Mouse (Mus musculus) lung, embryonic 14.5 days (tissue): ENCODE data around the gene Plpp2. TPM values are rescaled to one million over a fixed set of nuclear protein-coding genes. Genes with fewer than 3 reads are reported as not detected.

ENCODE experiments used
- ATAC-seq: fragments of 200-750 bp; cut with Nextera tagmentation; 2 replicates; pipeline ENCODE4 v1.8.0; 2017; ENCODE audit warnings: mild to moderate bottlenecking, moderate TSS enrichment, moderate library complexity; ENCODE audit not compliant: insufficient read depth
- DNase-seq: peaks from one replicate; pipeline ENCODE4 v3.0.0-alpha.2; 2015
- H3K27ac ChIP-seq: fragments of 300-500 bp; sonication (generic); 2 replicates; pipeline ENCODE4 v1.5.1; 2014; ENCODE audit warnings: low read depth, mild to moderate bottlenecking, moderate library complexity
- H3K27me3 ChIP-seq: fragments of 300-500 bp; sonication (generic); 2 replicates; pipeline ENCODE4 v1.6.1; 2014; ENCODE audit warnings: low read length, control low read depth; ENCODE audit not compliant: insufficient read depth
- H3K36me3 ChIP-seq: fragments of 300-500 bp; sonication (generic); 2 replicates; pipeline ENCODE4 v1.6.1; 2014; ENCODE audit warnings: control low read depth; ENCODE audit not compliant: insufficient read depth
- H3K4me1 ChIP-seq: fragments of 300-500 bp; sonication (generic); 2 replicates; pipeline ENCODE4 v1.6.1; 2014; ENCODE audit warnings: antibody characterized with exemption, control low read depth; ENCODE audit not compliant: insufficient read depth
- H3K4me2 ChIP-seq: fragments of 300-500 bp; sonication (generic); 2 replicates; pipeline ENCODE4 v1.6.1; 2014; ENCODE audit warnings: mild to moderate bottlenecking
- H3K4me3 ChIP-seq: fragments of 300-500 bp; sonication (generic); 2 replicates; pipeline ENCODE4 v1.5.1; 2014; ENCODE audit warnings: low read depth, low read length
- H3K9ac ChIP-seq: fragments of 300-500 bp; sonication (generic); 2 replicates; pipeline ENCODE4 v1.6.1; 2014
- H3K9me3 ChIP-seq: fragments of 300-500 bp; sonication (generic); 2 replicates; pipeline ENCODE4 v1.6.1; 2016; ENCODE audit warnings: low read depth, low read length, control low read depth
- CTCF ChIP-seq: IDR thresholded peaks from 2 replicates; pipeline ENCODE4 v1.5.1; 2016; ENCODE audit warnings: antibody characterized with exemption, low read depth
- WGBS: fragments of 180-500 bp; shearing (Covaris S2); extraction: QIAGEN DNeasy Blood & Tissue Kit; methylation state at CpG from one replicate; pipeline ENCODE4 v1.1.7; 2014; 5-methylcytosine and 5-hydroxymethylcytosine counted together
- polyA plus RNA-seq: library from polyadenylated mRNA; unstranded; fragments of >200 nt; fragmentation: Nextera tagmentation; extraction: Ambion mirVana; gene quantifications from 2 replicates; pipeline ENCODE4 v1.2.1, GENCODE M21; 2014

Plpp2 gene
- polyA plus RNA-seq, 1 experiment from 2014 or later: 34.9 TPM

DNA sequence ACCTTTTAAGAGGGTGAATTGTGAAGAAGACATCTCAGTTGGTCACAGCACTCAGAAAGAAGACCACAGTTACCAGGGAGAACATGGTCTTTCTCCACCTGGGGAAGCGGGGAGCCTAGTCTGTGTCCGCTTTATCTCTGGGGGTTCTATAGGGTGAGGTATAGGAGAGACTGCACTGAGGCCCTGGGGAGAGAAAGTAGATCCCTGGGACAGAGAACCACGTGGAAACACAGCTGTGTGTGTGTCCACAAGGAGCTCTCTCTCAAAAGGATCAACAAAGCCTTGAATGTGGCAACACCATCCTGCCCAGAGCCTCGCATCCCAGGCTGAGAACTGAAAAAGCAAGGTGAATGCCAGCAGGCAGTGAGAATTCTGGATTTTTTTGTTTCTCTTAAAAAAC lies 43.8 kb upstream of the Plpp2 start:
- 64% methylated on average over 4 of the region's 4 CpGs for WGBS
- Histone ChIP-seq H3K36me3 (no peaks in the 10 kb centered on the region), H3K4me2 (no peak overlapping the region), H3K27ac (no peak overlapping the region), H3K4me3 (no peak overlapping the region), H3K9me3 (no peaks in the 10 kb centered on the region), H3K4me1 (no peaks in the 10 kb centered on the region), H3K9ac (no peak overlapping the region), H3K27me3 (no peaks in the 10 kb centered on the region)
- no peak for DNase-seq
- no peak for ATAC-seq
- TF ChIP-seq CTCF: no peak

DNA sequence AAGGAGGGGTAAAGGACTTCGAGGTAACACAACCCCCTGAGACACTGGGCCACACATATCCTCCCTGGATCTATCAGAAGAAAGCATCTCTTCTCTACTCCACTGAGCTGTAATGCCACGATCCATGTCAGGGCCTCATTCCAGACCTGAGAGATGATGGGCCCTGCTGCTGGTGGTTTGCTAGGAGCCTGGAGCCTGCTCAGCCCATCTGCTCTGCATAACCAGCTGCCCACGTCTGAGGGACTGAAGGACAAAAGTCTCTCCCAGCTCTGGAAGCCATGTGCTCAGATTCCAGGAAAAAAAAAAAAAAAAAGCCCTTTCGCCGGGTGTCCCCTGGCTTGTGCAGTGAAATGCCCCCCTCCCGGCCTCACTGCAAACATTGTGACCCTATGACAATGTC lies 42.2 kb upstream of the Plpp2 start:
- 69% methylated on average over 6 of the region's 6 CpGs for WGBS
- DNase-seq: no peak
- H3K36me3 ChIP-seq: no peaks in the 10 kb centered on the region
- no peak for TF ChIP-seq CTCF
- no peaks in the 10 kb centered on the region for H3K4me1 ChIP-seq
- ATAC-seq: no peak
- H3K4me3 ChIP-seq: no peak overlapping the region
- no peaks in the 10 kb centered on the region for H3K27me3 ChIP-seq
- no peak overlapping the region for H3K27ac ChIP-seq
- H3K9me3 ChIP-seq: no peaks in the 10 kb centered on the region
- no peak overlapping the region for H3K4me2 ChIP-seq
- no peak overlapping the region for H3K9ac ChIP-seq

DNA sequence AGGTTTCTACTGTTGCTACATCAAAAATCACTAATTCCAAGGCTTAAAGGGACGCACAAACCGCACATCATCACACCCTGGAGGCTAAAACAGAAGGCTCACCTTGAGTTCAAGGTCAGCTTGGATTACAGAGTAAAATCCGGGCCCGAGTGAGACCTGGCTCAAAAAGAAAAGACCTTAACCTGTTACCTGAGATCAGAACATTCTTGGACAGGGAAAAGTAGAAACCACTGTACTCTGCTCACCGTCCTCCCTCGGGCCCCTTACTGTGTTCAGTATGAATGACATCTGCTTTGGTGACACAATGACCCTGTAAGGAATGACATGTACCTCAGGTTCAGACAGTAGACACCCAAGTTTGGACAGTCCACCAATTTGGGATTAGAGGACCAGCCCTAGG lies 41.2 kb upstream of the Plpp2 start:
- no peak overlapping the region for H3K4me2 ChIP-seq
- no peak overlapping the region for H3K9ac ChIP-seq
- H3K4me1 ChIP-seq: no peaks in the 10 kb centered on the region
- H3K36me3 ChIP-seq: no peaks in the 10 kb centered on the region
- ATAC-seq (no peak), DNase-seq (no peak)
- WGBS: 82% methylated on average over 6 of the region's 6 CpGs
- TF ChIP-seq CTCF: no peak
- no peak overlapping the region for H3K4me3 ChIP-seq
- no peak overlapping the region for H3K27ac ChIP-seq
- no peaks in the 10 kb centered on the region for H3K27me3 ChIP-seq
- H3K9me3 ChIP-seq: no peaks in the 10 kb centered on the region

DNA sequence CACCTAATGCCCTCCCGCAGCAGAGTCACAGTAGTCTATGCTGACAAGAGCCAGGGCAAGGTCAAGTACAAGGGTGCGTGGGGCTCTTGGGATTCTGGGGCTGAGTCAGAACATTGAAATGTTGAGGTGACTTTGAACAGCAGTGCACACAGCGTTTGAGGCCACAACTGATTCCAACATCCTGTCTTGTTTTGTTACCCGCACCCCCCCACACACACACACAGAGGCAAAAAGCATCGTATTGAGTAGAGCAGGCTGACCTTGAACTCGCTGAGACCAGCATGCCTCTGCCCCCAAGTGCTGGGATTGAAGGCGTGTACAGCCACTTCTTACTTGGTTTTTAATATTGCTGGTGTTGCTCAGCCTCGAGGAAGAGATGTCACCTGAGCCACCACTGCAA lies 40.8 kb upstream of the Plpp2 start:
- no peaks in the 10 kb centered on the region for H3K9me3 ChIP-seq
- H3K4me2 ChIP-seq: no peak overlapping the region
- H3K4me1 ChIP-seq: no peaks in the 10 kb centered on the region
- WGBS: 76% methylated on average over 8 of the region's 8 CpGs
- H3K27ac ChIP-seq: no peak overlapping the region
- ATAC-seq (no peak), DNase-seq (no peak)
- H3K27me3 ChIP-seq: no peaks in the 10 kb centered on the region
- no peak overlapping the region for H3K9ac ChIP-seq
- no peaks in the 10 kb centered on the region for H3K36me3 ChIP-seq
- H3K4me3 ChIP-seq: no peak overlapping the region
- no peak for TF ChIP-seq CTCF

DNA sequence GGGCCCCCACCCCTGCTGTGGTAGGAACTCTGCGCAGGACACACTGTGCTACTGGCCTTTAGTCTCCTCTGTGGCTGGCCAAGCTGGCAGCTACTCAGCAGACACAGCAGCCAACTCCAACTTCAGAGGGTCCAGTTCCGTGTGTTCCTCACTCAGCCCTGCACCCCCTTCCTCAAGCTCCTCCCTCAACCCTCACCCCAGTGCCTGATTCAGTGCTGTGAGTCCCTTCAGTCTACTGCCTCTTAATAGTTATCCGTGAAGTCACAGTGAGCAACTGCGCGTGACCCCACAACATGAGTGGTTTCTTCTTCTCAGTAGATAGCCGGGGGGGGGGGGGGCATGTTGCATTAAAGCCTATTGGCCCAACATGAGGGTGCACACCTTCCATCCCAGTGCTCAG lies 40.0 kb upstream of the Plpp2 start:
- Histone ChIP-seq H3K36me3 (no peaks in the 10 kb centered on the region), H3K27me3 (no peaks in the 10 kb centered on the region), H3K4me1 (no peaks in the 10 kb centered on the region), H3K9me3 (no peaks in the 10 kb centered on the region), H3K4me3 (no peak overlapping the region), H3K4me2 (no peak overlapping the region), H3K9ac (no peak overlapping the region), H3K27ac (no peak overlapping the region)
- DNase-seq: no peak
- no peak for TF ChIP-seq CTCF
- ATAC-seq: no peak
- WGBS: 79% methylated on average over 6 of the region's 6 CpGs

DNA sequence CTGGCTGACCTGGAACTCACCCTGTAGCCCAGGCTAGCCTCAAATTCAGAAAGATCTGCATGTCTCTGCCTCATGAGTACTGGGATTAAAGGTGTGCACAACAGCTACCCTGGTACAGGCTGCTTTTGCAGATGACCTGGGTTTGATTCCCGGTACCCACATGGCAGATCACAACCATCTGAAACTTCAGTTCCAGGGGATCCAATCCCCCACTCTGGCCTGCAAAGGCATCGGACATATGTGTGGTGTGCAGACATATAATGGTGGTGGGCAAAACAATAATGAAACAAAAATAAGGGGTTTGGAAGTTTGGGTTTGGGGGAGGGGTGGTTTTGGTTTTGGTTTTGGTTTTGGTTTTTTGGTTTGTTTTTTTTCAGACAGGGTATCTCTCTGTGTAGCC lies 37.7 kb upstream of the Plpp2 start:
- ATAC-seq (no peak), DNase-seq (no peak)
- no peak overlapping the region for H3K27ac ChIP-seq
- no peaks in the 10 kb centered on the region for H3K4me1 ChIP-seq
- H3K4me3 ChIP-seq: no peak overlapping the region
- no peak overlapping the region for H3K4me2 ChIP-seq
- no peak for TF ChIP-seq CTCF
- no peaks in the 10 kb centered on the region for H3K36me3 ChIP-seq
- H3K9ac ChIP-seq: no peak overlapping the region
- no peaks in the 10 kb centered on the region for H3K9me3 ChIP-seq
- H3K27me3 ChIP-seq: no peaks in the 10 kb centered on the region
- 97% methylated on average over 2 of the region's 2 CpGs for WGBS

DNA sequence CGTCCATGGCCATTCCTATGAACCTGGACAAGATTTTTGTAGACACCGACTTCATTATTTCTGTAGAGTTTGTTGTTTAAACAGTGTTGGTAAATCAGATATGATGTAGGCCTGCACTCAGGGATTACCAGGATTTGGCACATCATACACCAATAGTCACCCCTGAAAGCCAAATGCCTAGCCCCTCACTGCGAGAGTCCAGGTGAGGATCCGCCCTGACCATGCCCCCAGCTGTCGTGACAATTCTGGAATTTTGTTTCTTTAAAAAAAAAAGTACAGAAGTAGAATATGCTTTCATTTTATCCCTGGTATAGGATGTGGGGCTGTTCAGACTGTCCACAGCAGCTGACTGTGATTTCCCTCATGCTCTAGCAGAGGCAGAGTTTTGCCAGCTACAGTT lies 36.3 kb upstream of the Plpp2 start:
- Histone ChIP-seq H3K9me3 (0 out of 2 replicates have a peak, but pooled peaks cover 1% of the 10 kb centered on the region), H3K36me3 (no peaks in the 10 kb centered on the region), H3K27ac (no peak overlapping the region), H3K4me3 (no peak overlapping the region), H3K27me3 (no peaks in the 10 kb centered on the region), H3K4me2 (no peak overlapping the region), H3K4me1 (no peaks in the 10 kb centered on the region), H3K9ac (no peak overlapping the region)
- 83% methylated on average over 5 of the region's 5 CpGs for WGBS
- ATAC-seq: no peak
- TF ChIP-seq CTCF: no peak
- DNase-seq: no peak

DNA sequence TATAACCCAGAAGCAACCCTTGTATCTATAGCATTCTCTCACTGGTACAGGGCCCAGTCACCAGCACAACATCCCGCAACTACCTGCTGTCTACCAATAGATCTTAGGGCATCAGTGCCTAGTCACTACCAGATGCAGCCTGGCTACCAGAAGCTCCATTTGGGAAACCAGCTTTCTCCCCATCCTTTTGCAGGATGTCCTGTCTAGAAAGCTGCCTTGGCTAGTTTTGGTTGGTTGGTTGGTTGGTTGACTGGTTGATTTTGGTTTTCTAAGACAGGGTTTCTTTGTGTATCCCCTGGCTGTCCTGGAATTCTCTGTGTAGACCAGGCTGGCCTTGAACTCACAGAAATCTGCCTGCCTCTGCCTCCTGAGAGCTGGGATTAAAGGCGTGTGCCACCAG lies 26.1 kb upstream of the Plpp2 start:
- ATAC-seq: no peak
- TF ChIP-seq CTCF: no peak
- WGBS: 81% methylated on average over 2 of the region's 2 CpGs

More for the DNA sequence above, 26.1 kb upstream of the Plpp2 start:
- no peaks in the 10 kb centered on the region for H3K4me1 ChIP-seq
- no peak overlapping the region for H3K4me3 ChIP-seq
- H3K4me2 ChIP-seq: no peak overlapping the region
- H3K9ac ChIP-seq: no peak overlapping the region
- 0 out of 2 replicates have a peak, but pooled peaks cover 4% of the 10 kb centered on the region for H3K9me3 ChIP-seq
- no peaks in the 10 kb centered on the region for H3K36me3 ChIP-seq
- H3K27me3 ChIP-seq: no peaks in the 10 kb centered on the region
- no peak for DNase-seq
- H3K27ac ChIP-seq: no peak overlapping the region
